Mouse (Mus musculus): Measurements from ENCODE around the gene Chd9.

DNA sequence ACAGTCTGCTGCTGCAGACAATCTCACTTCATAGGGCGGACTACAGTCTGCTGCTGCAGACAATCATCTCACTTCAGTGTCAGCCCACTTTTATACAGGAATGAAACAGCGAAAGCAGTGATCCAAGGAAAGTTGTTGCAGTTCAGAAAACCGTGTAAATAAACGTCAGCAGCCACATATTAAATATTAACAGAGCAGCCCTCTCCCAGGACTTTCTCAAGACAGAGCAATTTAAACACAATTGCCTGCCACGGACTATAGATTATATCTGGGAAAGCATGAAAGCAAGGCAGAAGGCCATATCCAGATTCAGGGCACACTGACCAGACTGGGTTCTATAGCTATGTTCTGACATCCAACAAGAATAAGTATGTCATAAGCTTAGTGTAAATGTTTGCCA is 266.0 kb downstream of the Chd9 start:
- TF ChIP-seq CTCF (IDR thresholded peaks at IDR 0.05; ENCODE audit: insufficient read depth, low read depth, low read length) (no peak), POLR2A (IDR thresholded peaks at IDR 0.05; ENCODE audit: insufficient read depth, low read depth, low read length) (no peak)

All from olfactory bulb, adult 2 months (tissue).